Mouse (Mus musculus): ENCODE data around the gene Bckdhb. TPM values are rescaled to one million over a fixed set of nuclear protein-coding genes. Genes with fewer than 3 reads are reported as not detected.
A peak's percentile ranks its signal among the peaks of the same experiment; 100 is the strongest.

The Bckdhb gene
- total and polyA plus RNA-seq, 3 experiments: 10.6 to 20.3 (median 12.0) TPM

- no peak for TF ChIP-seq CHD1 (IDR thresholded peaks at IDR 0.05; ENCODE audit: low read depth, low read length)
Observed at GRCm38 (mm10) chr9:84019627-84020026, 94.7 kb downstream of the Bckdhb start (continued).

GRCm38 (mm10) chr9:84021189-84021588, 96.2 kb downstream of the Bckdhb start:
- dilution Hi-C loops (cut with MboI; ENCODE audit: extremely low pct_ligation_motif_present, extremely low pct_unique_long_range_greater_than_20kb, low sequenced_read_pairs): no loop called here
- TF ChIP-seq BHLHE40 (IDR thresholded peaks at IDR 0.05; ENCODE audit: low read depth, low read length) (no peak), ETS1 (conservative IDR thresholded peaks at IDR 0.05; ENCODE audit: low read depth, low read length) (no peak), MAX (IDR thresholded peaks at IDR 0.05; ENCODE audit: low read length) (no peak), JUN (IDR thresholded peaks at IDR 0.05; ENCODE audit: insufficient read depth, low read depth, low read length) (no peak), GABPA (IDR thresholded peaks at IDR 0.05; ENCODE audit: insufficient replicate concordance, low read depth, low read length) (no peak), UBTF (IDR thresholded peaks at IDR 0.05; ENCODE audit: low read depth, low read length) (no peak), ZMIZ1 (IDR thresholded peaks at IDR 0.05; ENCODE audit: low read depth, low read length) (no peak), POLR2AphosphoS2 (IDR thresholded peaks at IDR 0.05; ENCODE audit: low read depth, low read length) (no peak), IRF4 (IDR thresholded peaks at IDR 0.05; ENCODE audit: low read depth, low read length) (no peak), MEF2A (IDR thresholded peaks at IDR 0.05; ENCODE audit: borderline replicate concordance, low read depth, low read length) (no peak), MAFK (IDR thresholded peaks at IDR 0.05; ENCODE audit: insufficient replicate concordance, low read length) (no peak), E2F4 (IDR thresholded peaks at IDR 0.05; ENCODE audit: insufficient replicate concordance, low read depth, low read length) (no peak), JUND (conservative IDR thresholded peaks at IDR 0.05; ENCODE audit: low read depth, low read length) (no peak), CTCF (conservative IDR thresholded peaks at IDR 0.05 in 1 of 2, IDR thresholded peaks at IDR 0.05 in 1 of 2; ENCODE audit: low read depth in 2 of 2, low read length in 2 of 2) (no peak), ZNF384 (IDR thresholded peaks at IDR 0.05; ENCODE audit: low read depth, low read length) (no peak), USF1 (IDR thresholded peaks at IDR 0.05; ENCODE audit: low read depth, low read length) (no peak), ELF1 (IDR thresholded peaks at IDR 0.05; ENCODE audit: low read depth, low read length) (no peak)
- in situ Hi-C loops (cut with MboI; ENCODE audit: low pct_ligation_motif_present, low pct_unique_long_range_greater_than_20kb, low sequenced_read_pairs): no loop called here

GRCm38 (mm10) chr9:84028120-84028519, 103.2 kb downstream of the Bckdhb start:
- Histone ChIP-seq H3K9me3 (replicated peaks; ENCODE audit: low read length) (no peaks in the 10 kb centered on the region), H3K27ac (ENCODE audit: insufficient read depth, low read depth) (no peak overlapping the region), H3K4me2 (ENCODE audit: insufficient read depth, low read depth, poor library complexity, severe bottlenecking) (no peak overlapping the region), H3K79me2 (replicated peaks; ENCODE audit: control insufficient read depth, extremely low read depth, insufficient read depth, poor library complexity, severe bottlenecking) (no peaks in the 10 kb centered on the region), H3K27me3 (replicated peaks) (no peaks in the 10 kb centered on the region), H3K9ac (ENCODE audit: insufficient read depth, low read depth) (no peak overlapping the region), H3K4me3 (replicated peaks in 1 of 3; ENCODE audit: low read depth in 2 of 3, low read length in 2 of 3, poor library complexity in 1 of 3) (no peak overlapping the region), H3K4me1 (ENCODE audit: control insufficient read depth in 1 of 2, insufficient read depth in 2 of 2) (peaks cover 0 to 22% of the 10 kb centered on the region in 2 experiments; a peak in 2 of 4 replicates), H3K36me3 (replicated peaks in 1 of 2; ENCODE audit: control insufficient read depth in 1 of 2, insufficient read depth in 1 of 2, low read length in 1 of 2) (peaks cover 0 to 12% of the 10 kb centered on the region in 2 experiments)
- no peak for TF ChIP-seq MAX (IDR thresholded peaks at IDR 0.05; ENCODE audit: low read length)
- TF ChIP-seq MAFK (IDR thresholded peaks at IDR 0.05; ENCODE audit: insufficient replicate concordance, low read length): no peak
- no peak for TF ChIP-seq JUND (conservative IDR thresholded peaks at IDR 0.05; ENCODE audit: low read depth, low read length)
- TF ChIP-seq CHD2 (IDR thresholded peaks at IDR 0.05; ENCODE audit: low read length): no peak
- TF ChIP-seq MAZ (IDR thresholded peaks at IDR 0.05; ENCODE audit: low read depth, low read length): no peak
- TF ChIP-seq CHD1 (IDR thresholded peaks at IDR 0.05; ENCODE audit: low read depth, low read length): no peak
- TF ChIP-seq RCOR1 (conservative IDR thresholded peaks at IDR 0.05; ENCODE audit: low read depth, low read length): no peak
- no peak for TF ChIP-seq SMC3 (IDR thresholded peaks at IDR 0.05; ENCODE audit: low read depth, low read length)
- no peak for TF ChIP-seq KAT2A (IDR thresholded peaks at IDR 0.05; ENCODE audit: insufficient replicate concordance, low read length)
- no peak for TF ChIP-seq USF2 (conservative IDR thresholded peaks at IDR 0.05; ENCODE audit: low read depth, low read length)
- no peak for TF ChIP-seq POLR2A (IDR thresholded peaks at IDR 0.05; ENCODE audit: low read depth, low read length)
- TF ChIP-seq NRF1 (IDR thresholded peaks at IDR 0.05; ENCODE audit: low read depth, low read length): no peak
- TF ChIP-seq CTCF (conservative IDR thresholded peaks at IDR 0.05 in 1 of 2, IDR thresholded peaks at IDR 0.05 in 1 of 2; ENCODE audit: low read depth in 2 of 2, low read length in 2 of 2): no peak
- in situ Hi-C loops (cut with MboI; ENCODE audit: low pct_ligation_motif_present, low pct_unique_long_range_greater_than_20kb, low sequenced_read_pairs) (no loop called here), dilution Hi-C loops (cut with MboI; ENCODE audit: extremely low pct_ligation_motif_present, extremely low pct_unique_long_range_greater_than_20kb, low sequenced_read_pairs) (no loop called here)
- DNase-seq (ENCODE audit: extremely low read depth): peak; percentile 11

More at GRCm38 (mm10) chr9:84021189-84021588, 96.2 kb downstream of the Bckdhb start:
- H3K4me3 ChIP-seq (replicated peaks in 1 of 3; ENCODE audit: low read depth in 2 of 3, low read length in 2 of 3, poor library complexity in 1 of 3): no peak overlapping the region
- H3K9me3 ChIP-seq (replicated peaks; ENCODE audit: low read length): no peaks in the 10 kb centered on the region
- no peaks in the 10 kb centered on the region for H3K4me1 ChIP-seq (ENCODE audit: control insufficient read depth in 1 of 2, insufficient read depth in 2 of 2)
- no peaks in the 10 kb centered on the region for H3K79me2 ChIP-seq (replicated peaks; ENCODE audit: control insufficient read depth, extremely low read depth, insufficient read depth, poor library complexity, severe bottlenecking)
- no peaks in the 10 kb centered on the region for H3K27me3 ChIP-seq (replicated peaks)
- H3K36me3 ChIP-seq (replicated peaks in 1 of 2; ENCODE audit: control insufficient read depth in 1 of 2, insufficient read depth in 1 of 2, low read length in 1 of 2): peaks cover 0 to 12% of the 10 kb centered on the region in 2 experiments
- H3K4me2 ChIP-seq (ENCODE audit: insufficient read depth, low read depth, poor library complexity, severe bottlenecking): no peak overlapping the region
- no peak overlapping the region for H3K9ac ChIP-seq (ENCODE audit: insufficient read depth, low read depth)
- H3K27ac ChIP-seq (ENCODE audit: insufficient read depth, low read depth): no peak overlapping the region
- DNase-seq (ENCODE audit: extremely low read depth): no peak
